Mouse (Mus musculus) cerebellum, postnatal 25 days (tissue): ENCODE measurements around the gene Ptprr.
A peak's percentile ranks its signal among the peaks of the same experiment; 100 is the strongest.

Experiments used
- DNase-seq, 2 experiments: peaks; one replicate each; pipeline ENCODE4 v3.0.0; 2021; ENCODE audit warnings: mixed read lengths in 2 of 2

Ptprr gene

DNA sequence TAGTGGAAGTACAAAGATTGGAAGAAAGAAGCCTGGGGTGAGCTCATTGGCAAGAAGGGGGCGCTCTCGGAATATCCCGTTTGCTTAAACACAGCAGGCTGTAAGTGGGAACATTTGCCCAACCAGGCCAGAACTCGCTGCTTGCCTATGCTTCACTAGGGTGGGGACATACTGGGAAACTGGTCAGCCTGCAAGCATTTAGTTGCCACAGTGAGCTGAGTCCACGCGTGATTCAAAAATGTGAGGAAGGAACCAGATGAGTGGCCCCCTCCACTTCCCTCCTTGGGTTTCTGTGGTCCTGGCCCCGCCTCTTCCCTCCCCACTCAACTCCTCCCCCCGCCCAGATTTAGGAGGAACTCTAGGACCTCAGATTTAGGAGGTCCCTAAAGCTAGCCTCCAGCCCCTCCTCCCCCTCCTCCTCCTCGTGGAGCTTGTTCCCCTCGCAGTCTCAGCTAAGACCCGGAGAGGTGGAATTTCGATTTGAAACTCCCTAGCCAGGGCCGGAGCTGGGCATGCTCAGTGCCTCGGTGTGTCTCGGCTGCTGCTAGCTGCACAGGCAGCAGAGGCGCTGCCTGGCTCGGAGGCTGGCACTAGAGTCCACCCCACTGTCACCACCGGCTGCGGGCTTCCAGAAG lies at the start of gene Ptprr:
TSS of gene Ptprr (plus strand) at position 369 of the 635 bp plus-strand sequence.
- peak; percentile 93 to 95 for DNase-seq

DNA sequence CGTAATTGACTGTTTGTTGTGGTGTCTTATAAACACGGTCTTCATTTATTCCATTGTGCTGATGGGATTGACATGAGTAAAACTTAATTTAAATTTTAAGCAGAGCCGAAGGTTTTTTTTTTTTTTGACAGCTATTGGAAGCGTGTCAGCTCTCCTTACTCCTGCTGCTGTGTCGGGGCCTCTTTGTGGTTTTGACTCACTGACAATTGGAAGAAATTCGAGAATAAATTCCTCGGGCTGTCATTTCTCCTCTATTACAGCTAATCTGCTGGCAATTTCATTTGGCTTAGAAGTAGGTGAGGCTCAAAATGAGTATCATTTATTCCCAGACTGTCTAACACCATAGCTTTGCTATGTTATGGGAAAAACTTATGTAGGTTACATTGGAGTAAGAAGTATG lies 41.7 kb upstream of the Ptprr start:
- no peak for DNase-seq

DNA sequence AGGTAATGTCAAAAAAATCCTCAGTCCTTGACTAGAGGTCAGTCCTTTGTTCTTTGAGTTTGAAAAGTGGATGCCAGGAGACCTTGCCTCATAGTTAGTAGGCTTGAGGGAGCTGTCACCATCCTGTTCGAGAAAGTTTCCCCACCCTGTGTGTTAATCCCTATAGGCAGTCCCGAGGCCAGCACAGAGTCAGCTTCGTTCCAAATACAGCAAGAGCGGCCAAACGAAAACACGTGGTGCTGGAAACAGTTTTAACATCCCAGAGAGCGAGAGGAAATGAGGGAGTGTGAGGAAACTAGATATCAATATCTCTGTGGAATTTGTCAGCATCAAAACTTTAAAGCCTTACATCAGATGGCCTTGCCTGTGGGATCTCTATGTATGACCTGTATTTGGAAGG lies 39.0 kb upstream of the Ptprr start:
- no peak for DNase-seq

DNA sequence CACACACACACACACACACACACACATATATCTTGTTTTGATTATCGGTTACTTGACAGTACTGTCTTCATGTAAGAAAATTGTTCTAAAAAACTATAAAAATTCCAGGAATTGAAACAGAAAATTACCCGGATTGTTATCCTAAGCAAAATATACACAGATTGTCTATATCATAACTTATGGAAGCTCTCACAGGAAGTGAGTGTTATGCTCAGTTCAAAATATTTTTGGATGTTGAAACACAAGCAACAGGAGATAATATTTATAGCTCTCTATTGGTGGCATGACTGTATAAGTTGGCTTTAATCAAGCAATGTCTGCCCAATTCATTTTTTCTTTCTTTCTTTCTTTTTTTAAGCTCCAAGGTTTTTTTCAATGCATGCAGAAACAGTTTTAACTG lies 38.0 kb upstream of the Ptprr start:
- no peak for DNase-seq

DNA sequence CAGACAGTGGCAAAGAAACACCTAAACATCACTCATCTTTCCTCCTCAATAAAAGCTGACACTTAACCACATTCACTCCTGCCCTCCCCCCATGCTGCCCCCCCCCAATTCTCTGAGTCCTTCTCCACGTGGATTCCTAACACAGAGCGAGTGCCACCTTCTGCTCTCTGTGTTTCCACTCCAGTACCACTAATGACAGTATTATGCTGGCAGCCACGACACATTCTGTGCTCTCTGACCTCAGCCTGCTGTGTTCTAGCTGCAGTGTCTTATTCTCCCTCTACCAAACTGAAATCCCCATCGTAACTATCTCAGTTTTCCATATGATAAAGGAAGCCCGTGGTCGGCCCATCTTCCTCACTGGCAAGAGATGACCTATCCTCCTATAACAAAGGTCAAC lies 33.7 kb upstream of the Ptprr start:
- no peak for DNase-seq

DNA sequence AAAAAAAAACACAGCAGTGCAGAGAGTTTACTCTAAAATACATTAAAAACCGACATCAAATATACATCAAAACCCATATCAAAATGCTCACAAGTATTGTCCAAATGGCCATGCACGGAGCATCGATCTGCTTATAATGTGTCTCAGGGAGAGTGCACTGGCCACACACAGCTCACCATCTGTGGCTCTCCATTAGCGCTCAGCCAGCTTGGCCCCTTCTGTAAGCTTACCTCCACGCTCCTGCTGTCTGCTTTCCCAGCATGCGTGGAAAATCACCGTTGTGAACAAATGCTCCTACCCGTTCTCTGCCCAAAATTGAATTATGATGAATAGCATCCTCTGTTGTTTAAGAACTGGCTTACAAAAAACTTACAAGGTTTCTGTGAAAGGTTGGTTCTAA lies 16.2 kb upstream of the Ptprr start:
- peak; percentile 83 to 87 for DNase-seq

DNA sequence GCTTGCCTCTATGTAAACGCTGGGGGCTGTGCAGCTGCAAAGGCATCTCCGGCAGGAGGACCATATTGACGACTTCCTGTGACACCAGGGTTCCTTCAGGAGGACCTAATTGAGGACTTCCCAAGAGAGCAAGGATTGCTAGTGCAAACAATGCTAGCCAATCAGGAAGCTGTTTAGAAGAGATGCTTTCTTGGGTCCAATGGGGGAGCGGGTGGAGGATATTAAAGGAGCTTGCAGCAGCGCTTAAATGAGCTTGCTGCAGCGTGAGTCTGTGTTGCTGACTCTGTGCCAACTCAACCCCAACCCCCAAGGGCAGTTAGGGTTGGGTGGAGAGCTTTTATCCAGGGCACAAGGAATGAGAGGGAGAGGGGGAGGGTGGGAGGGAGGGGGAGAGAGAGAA lies 11.3 kb upstream of the Ptprr start:
- no peak for DNase-seq

DNA sequence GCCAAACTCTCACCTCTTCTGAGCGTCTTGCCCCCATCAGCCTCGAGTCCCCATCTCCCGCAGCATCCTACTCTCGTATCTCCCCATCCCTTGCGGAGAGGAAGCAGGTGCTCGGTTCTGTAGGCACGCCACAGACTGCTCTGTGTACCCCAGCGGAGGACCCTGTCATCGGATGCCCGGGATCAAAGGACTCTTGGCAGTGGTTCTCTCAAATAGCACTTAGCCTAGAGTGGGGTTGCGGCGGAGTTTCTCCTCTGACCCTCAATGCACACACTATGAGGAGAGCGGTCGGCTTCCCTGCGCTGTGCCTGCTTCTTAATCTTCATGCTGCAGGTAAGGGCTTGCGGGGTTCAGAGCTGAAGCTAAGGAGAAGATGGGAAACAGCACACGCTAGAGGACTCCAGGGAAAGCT lies 473 bp downstream of the Ptprr start:
- no peak for DNase-seq

DNA sequence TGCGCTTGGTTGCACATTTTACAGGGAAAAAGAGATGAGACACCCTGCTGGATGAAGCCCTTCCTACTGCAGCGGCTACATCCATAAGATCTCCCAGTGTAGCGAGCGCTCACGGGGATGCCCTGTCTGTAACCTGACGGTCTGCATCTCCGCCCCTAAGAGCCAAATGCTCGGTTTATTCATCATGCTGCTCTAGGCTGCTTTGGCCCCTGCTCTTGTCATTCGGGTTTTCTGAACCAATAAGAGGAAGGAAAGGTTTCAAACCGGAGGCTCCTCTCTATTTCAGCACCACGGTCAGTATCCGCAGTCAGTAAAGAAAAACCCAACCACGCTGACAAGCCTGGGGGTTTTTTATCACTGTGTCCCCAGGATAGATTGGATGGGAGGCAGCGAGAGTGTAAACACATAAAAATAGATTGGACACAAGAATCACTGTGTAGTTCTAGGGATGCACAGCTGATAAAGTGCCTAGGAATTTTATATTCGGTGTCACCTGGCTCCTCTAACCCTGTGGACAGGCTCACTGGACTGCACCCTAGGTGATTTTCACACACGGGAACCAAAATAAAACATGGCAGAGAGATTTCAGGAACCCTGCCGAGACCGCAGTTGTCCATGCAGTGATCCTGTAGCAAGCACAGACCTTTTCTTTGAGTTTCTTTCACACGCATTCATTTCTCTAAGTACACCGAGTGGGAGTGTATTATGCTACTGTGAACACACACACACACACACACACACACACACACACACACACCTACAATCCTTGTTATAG lies 1.3 kb downstream of the Ptprr start:
- DNase-seq = peak; percentile 79 to 80

DNA sequence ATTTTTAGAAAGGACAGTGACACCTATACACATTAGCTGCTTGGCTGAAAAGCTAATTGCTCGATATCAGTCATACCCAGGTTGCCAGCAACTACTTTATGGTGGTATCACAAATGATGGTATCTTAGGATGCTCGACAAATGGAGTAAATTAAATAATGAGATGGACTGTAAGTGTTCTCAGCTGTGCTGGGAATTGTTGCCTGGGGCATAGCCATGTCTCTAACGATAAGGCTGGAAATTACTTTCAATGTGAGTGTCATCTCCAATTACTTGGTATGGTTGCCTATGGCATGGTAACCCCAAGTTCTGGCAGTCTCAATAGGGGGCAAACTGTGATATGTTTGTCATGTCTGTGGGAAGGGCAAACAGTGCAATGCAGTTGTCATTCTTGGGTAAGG lies 3.1 kb downstream of the Ptprr start:
- DNase-seq = no peak

DNA sequence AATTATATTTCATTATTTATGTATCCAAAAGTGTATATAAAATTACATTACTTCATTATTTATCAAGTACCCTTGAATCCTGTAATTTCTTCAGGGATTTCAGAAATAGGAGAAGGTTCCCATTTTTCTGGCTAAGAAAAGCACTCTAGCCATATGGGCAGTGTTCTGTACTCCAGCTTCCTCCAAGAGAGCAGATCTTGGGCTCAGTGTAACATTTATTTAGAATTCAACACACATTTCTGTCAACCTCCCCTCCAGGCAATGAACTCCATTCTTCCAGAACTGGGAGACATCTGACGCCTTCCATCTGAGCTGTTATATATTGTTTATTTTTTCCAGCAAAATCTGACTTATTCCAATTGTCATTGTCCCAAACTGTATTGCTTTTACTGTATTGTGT lies 20.1 kb downstream of the Ptprr start:
- DNase-seq = no peak

DNA sequence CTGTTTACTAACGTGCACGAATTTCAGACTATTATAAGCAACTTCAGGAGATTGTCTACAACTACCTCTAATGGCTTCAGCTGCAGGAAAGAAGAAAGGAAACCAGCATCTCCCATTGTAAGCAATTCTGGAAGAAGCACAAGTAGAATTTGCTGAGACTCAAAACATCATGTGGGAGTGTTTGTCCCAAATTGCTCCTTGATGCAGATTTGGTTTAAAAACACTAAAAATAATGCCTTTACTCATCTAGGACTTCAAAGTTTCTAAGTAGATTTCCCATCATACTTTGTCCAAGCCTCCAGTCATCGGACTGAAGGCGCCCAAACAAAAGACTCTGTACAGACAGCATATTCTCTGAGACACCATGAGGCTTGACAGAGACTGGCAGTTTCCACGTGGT lies 57.9 kb downstream of the Ptprr start:
- DNase-seq = no peak

DNA sequence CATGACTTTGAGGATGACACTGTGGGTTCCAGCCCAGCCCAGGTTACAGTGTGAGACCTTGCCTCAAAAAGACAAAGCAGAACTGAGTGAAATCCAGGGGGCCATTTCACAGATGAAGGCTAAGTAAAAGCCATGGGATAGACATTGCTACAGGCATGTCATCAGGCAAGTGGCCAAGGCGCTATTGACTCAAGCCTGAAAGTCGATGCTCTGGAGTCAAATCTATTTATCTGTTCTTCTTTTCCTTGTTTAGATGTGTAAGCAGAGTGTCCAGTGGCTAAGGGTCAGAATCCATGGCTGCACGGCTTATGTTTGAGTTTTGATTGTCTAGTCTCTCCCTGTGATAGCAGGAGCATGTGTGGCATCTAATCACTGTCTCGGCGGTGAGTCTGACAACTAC lies 60.6 kb downstream of the Ptprr start:
- no peak for DNase-seq

DNA sequence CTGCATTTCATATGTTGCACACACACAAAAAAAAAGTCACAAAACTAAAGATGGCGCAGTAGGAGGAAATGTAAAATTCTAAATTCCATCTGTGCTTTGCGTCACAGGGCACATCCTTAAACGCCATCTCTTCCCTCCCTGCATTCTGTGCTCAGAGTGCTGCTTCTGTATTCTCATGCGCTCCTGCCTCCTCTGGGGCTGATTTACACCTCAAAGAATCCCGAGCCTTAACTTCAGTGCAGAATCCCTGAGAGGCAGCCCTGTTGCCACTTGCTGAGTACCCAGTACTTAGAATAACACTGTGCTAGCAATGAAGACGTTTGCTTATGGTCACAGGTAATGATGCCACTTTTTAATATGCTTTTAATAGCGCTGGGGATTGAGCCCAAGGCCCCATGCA lies 61.4 kb downstream of the Ptprr start:
- no peak for DNase-seq

DNA sequence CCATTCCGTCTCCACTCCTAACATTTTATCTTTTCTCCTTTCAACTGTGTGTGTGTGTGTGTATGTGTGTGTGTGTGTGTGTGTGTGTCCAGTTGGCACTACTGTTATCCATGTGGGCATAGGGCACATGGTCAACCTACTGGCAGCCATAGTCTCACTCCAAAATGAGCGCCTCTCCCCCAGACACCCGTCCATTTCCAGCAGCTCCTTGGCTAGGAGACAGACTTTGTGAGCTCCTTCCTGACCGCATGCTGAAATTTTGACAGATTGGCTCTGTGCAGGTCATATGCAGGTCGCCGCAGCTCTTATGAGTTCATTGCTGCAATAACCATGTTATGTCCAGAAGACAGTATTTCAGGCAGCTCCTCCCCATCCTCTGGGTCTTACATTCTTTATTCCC lies 62.8 kb downstream of the Ptprr start:
- DNase-seq = peak; percentile 79 to 86

DNA sequence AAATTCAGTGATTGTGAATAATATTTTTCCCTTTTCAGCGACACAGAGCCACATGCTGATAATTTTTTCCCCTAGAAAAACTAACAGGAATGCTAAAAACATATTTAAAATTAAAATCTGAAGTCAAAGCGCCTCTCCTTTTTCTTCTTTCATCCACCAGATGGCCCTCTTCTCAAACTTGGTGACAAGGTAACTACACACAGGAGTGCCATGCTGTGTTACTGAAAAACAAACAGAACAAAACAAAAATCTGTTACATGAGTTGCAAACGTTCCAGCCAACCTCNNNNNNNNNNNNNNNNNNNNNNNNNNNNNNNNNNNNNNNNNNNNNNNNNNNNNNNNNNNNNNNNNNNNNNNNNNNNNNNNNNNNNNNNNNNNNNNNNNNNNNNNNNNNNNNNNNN lies 66.0 kb downstream of the Ptprr start:
- peak; percentile 40 to 50 for DNase-seq

DNA sequence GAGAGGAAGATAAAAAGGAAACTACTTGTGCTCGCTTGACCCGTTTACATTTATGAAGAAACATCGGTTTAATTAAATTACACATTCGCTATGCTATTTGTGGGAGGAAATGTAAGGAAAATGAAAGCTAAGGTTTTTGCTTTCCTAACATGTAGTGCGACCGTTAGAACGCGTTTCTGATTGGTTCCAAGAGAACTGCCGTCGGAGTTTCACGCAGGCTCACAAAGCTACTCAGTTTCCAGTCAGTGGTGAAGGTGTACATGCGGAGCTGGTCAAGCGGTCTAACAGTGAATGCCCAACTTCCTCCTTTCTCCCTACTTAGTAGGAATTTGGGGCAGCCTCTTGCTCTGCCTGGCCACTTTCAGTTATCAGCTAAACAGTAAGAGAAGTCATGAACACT lies 78.5 kb downstream of the Ptprr start:
- no peak for DNase-seq

DNA sequence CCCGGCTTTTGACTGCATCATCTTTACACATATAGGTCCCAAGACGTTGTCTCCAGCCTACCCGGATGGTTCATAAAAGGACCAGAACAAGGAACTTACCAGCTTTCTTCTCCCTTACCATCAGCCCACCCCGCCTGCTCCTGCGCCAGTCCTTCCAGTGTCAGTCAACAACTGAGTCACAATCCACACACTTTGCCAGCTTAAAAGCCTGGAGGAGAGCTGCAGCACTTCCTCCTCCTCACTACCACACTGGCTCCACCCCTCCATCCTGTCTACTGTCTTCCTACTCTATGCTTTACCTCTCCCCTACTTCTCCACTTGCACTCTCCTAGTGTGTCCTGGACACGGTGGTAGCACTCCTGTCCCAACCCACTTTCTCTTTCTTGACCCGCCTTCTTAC lies 80.5 kb downstream of the Ptprr start:
- DNase-seq = no peak

DNA sequence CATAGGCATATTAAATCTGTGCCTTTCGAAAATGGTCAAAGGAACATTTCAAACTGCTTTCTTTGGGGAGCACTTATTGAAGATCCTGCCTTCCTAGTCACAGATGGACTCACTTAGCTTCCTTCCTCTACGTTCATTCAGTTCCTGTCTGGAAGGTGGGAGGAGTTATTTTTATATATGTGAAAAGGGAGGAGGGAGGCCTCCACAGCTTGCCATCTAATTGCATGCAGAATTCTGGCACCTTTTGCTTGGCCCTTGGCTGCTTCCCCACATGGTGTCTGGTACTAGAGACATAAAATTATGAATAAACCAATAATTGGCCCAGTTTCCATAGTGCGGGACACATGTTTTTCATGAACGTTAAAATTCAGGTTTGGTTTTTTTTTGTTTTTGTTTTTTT lies 90.2 kb downstream of the Ptprr start:
- DNase-seq = peak; percentile 80 to 88

DNA sequence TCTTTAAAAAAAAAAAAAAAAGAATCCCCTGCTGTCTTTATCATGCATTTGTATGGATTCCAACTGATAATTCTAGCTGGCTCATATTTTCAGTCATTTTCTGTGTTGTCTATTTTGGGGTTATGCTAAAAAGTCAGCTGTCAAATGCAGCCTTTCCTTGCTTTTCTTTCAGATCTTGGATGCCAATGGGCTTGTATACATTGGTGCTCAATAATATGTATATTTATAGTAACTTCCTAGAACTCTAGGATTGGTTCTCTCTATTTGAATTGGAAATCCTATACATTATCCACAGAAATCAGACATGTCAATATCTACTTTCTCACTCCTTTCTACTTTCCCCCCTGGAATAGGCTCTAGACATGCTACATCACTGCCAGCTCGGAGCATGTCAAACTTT lies 90.7 kb downstream of the Ptprr start:
- DNase-seq = no peak

DNA sequence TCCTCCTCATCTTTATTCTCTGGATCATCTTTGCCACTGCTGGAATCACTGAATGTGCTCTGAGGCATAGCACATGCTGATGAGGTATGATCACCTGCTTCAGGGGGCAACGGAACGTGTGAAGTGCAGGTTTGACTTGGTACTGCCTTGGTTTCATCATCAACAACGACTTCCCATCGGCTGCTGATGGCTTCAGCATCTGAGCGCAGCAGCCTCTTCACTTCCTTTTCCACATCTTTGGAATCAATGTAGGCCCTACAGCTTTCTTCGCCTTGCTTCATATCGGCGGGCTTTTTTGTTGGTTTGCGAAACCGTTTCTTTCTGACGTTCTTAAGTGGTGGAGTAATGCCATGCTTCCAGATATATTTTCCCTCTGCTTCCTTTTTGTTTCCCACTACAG lies 94.9 kb downstream of the Ptprr start:
- DNase-seq = no peak

DNA sequence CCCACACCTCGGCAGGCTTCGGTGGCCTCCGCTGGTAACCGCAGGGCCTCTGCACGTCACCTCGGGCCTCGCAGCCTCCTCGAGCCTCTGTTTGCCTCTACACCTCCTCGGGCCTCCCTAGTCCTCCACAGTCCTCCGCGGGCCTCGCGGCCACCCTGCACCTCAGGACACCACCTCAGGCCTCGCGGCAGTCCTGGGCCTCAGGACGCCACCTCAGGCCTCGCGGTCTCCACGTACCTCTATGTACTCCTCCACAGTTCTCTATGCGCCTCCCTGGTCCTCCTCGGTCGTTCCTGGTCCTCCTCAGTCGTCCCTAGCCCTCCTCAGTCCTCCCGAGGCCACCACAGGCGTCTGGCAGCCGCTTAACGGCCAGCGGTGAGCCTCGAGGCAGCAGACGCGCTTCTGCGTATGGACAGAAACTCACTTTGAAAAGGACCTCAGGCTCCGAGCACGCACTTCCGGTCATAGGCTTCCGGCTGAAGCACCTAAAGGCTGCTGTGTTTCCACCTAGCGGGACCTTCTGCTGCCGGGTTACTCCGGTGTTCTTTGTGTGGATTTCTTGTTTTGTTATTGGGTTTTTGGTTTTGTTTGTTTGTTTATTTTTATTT lies 96.0 kb downstream of the Ptprr start, which contains the start of gene 4933416C03Rik:
TSS of gene 4933416C03Rik (minus strand) at position 51 of the 608 bp plus-strand sequence.
- DNase-seq = no peak

DNA sequence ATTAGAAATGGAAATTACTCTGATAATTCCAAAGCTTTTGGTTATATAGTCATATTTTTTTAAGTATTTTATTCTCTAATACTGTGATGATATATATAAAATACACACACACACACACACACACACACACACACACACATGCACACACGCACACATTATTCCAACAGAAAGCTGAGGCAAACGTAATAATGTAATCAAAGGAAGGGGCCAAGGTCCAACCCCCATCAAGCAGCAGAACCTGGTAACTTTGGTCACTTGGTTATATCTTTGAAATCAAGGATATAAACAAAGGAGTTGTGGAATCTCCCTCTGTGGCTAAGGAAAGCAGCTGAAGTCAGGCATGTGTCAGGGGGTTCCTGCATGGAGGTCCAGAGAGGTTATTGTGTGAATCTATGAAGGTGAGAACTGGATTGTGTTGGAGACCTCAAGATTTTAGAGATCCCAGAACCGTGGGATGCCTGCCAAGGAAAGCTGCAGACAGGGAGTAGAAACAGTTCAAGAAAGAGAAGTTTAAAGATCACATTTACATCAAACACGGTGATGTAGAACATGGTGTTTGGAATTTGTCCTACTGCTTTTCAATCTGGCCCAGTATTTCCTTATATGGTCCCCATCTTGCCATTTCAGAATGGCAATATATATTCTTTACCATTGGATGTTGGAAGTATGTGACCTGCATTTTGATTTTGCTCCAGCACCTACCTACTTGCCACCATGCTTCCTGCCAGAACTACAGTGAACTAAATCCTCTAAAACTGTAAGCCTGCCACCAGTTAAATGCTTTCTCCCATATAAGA lies 98.1 kb downstream of the Ptprr start:
- peak in 1 of 2 experiments; percentile 49 for DNase-seq
